Mouse (Mus musculus): ENCODE data around the gene Elavl1. TPM values are rescaled to one million over a fixed set of nuclear protein-coding genes. Genes with fewer than 3 reads are reported as not detected.

Gene Elavl1
- polyA plus RNA-seq, 1 experiment from 2014 or later, result 80.1 TPM

DNA sequence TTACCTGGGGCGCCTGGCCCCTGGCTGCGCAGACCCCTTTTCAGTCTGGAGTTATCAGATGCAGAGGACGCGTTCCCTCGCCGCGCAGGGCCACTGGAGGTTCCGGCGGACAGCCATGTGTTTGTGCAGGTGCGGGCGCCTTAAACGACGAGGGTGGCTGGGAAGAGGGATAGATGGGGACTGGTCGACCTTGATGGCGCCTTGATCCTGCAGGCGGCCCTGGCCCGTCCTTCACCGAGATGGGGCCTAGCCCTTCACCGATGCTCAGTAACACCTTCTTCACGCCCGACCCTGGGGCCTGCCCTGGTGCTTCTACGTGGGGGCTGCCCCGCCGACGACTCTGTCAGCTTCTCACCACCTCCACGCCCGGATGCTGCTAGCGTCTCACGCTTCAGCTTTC, 76.0 kb downstream of the Elavl1 start:
- WGBS (ENCODE audit: insufficient replicate concordance), result 55% methylated on average over 29 of the region's 29 CpGs
- Histone ChIP-seq H3K4me1 (ENCODE audit: control insufficient read depth, low read depth, low read length) (peaks cover 18% of the 10 kb centered on the region), H3K9ac (ENCODE audit: low read depth, low read length) (no peak overlapping the region), H3K4me2 (ENCODE audit: low read depth, low read length) (no peak overlapping the region), H3K9me3 (replicated peaks; ENCODE audit: control insufficient read depth, low read length) (no peaks in the 10 kb centered on the region), H3K27me3 (ENCODE audit: control insufficient read depth, insufficient read depth, low read depth, low read length) (no peaks in the 10 kb centered on the region), H3K36me3 (ENCODE audit: control insufficient read depth, insufficient read depth) (peaks cover 13% of the 10 kb centered on the region), H3K4me3 (ENCODE audit: low read depth, low read length) (no peak overlapping the region), H3K27ac (ENCODE audit: low read length) (no peak overlapping the region)
- no peak for ATAC-seq (ENCODE audit: low read depth)

- Histone ChIP-seq H3K27me3 (ENCODE audit: control insufficient read depth, insufficient read depth, low read depth, low read length) (no peaks in the 10 kb centered on the region), H3K4me1 (ENCODE audit: control insufficient read depth, low read depth, low read length) (peaks cover 12% of the 10 kb centered on the region), H3K9ac (ENCODE audit: low read depth, low read length) (no peak within 1 kb of the TSS), H3K4me2 (ENCODE audit: low read depth, low read length) (no peak within 1 kb of the TSS), H3K27ac (ENCODE audit: low read length) (no peak within 1 kb of the TSS), H3K4me3 (ENCODE audit: low read depth, low read length) (no peak within 1 kb of the TSS), H3K9me3 (replicated peaks; ENCODE audit: control insufficient read depth, low read length) (no peaks in the 10 kb centered on the region), H3K36me3 (ENCODE audit: control insufficient read depth, insufficient read depth) (peaks cover 19% of the 10 kb centered on the region)
- WGBS (ENCODE audit: insufficient replicate concordance), result 80% methylated on average over 15 of the region's 15 CpGs
- no peak for ATAC-seq (ENCODE audit: low read depth)
These were observed 77.2 kb downstream of the Elavl1 start, which contains the start of gene Tgfbr3l for GRCm38 (mm10) chr8:4247951-4248540. Gene Tgfbr3l (plus strand): TSS chr8:4248214.

- 0 out of 2 replicates have a peak, but pooled peaks have one; percentile 23 for ATAC-seq (ENCODE audit: low read depth)
- no peak overlapping the region for H3K27ac ChIP-seq (ENCODE audit: low read length)
- H3K9ac ChIP-seq (ENCODE audit: low read depth, low read length), result no peak overlapping the region
- no peak overlapping the region for H3K4me2 ChIP-seq (ENCODE audit: low read depth, low read length)
- H3K36me3 ChIP-seq (ENCODE audit: control insufficient read depth, insufficient read depth), result peaks cover 20% of the 10 kb centered on the region
- H3K27me3 ChIP-seq (ENCODE audit: control insufficient read depth, insufficient read depth, low read depth, low read length), result no peaks in the 10 kb centered on the region
- no peaks in the 10 kb centered on the region for H3K9me3 ChIP-seq (replicated peaks; ENCODE audit: control insufficient read depth, low read length)
- H3K4me1 ChIP-seq (ENCODE audit: control insufficient read depth, low read depth, low read length), result peaks cover 7% of the 10 kb centered on the region
- no peak overlapping the region for H3K4me3 ChIP-seq (ENCODE audit: low read depth, low read length)
- WGBS (ENCODE audit: insufficient replicate concordance), result 62% methylated on average over 8 of the region's 8 CpGs
These were observed 78.0 kb downstream of the Elavl1 start for GRCm38 (mm10) chr8:4247241-4247640.

- H3K9ac ChIP-seq (ENCODE audit: low read depth, low read length), result no peak overlapping the region
- H3K27me3 ChIP-seq (ENCODE audit: control insufficient read depth, insufficient read depth, low read depth, low read length), result no peaks in the 10 kb centered on the region
- WGBS (ENCODE audit: insufficient replicate concordance), result 78% methylated on average over 13 of the region's 13 CpGs
- H3K4me1 ChIP-seq (ENCODE audit: control insufficient read depth, low read depth, low read length), result peaks cover 8% of the 10 kb centered on the region
- no peaks in the 10 kb centered on the region for H3K9me3 ChIP-seq (replicated peaks; ENCODE audit: control insufficient read depth, low read length)
- H3K27ac ChIP-seq (ENCODE audit: low read length), result no peak overlapping the region
- no peak overlapping the region for H3K4me3 ChIP-seq (ENCODE audit: low read depth, low read length)
- H3K4me2 ChIP-seq (ENCODE audit: low read depth, low read length), result no peak overlapping the region
- ATAC-seq (ENCODE audit: low read depth), result no peak
- H3K36me3 ChIP-seq (ENCODE audit: control insufficient read depth, insufficient read depth), result peaks cover 20% of the 10 kb centered on the region
These were observed 79.5 kb downstream of the Elavl1 start for GRCm38 (mm10) chr8:4245737-4246136.

DNA sequence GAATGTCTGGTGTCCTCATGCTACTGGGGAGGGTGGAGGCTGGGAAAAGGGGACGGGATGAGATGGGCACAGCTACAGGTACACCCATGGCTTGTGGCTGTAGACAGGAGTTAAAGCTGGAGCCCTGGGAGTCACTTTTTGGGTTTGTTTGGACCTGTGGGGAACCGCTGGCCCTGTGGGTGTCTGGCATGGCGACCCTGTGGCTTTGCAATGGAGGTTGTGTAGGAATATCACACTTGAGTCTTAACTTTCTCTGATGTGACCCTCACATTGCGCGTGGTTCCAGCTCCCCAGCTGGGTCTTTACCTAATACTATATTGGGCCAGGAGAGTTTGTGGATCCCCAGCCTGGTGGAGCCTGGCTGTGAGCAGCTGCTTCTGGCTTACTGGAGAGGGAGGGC, 80.2 kb downstream of the Elavl1 start:
- 87% methylated on average over 5 of the region's 5 CpGs for WGBS (ENCODE audit: insufficient replicate concordance)
- no peaks in the 10 kb centered on the region for H3K9me3 ChIP-seq (replicated peaks; ENCODE audit: control insufficient read depth, low read length)
- no peak overlapping the region for H3K27ac ChIP-seq (ENCODE audit: low read length)
- ATAC-seq (ENCODE audit: low read depth), result no peak
- H3K36me3 ChIP-seq (ENCODE audit: control insufficient read depth, insufficient read depth), result peaks cover 20% of the 10 kb centered on the region
- peaks cover 11% of the 10 kb centered on the region for H3K4me1 ChIP-seq (ENCODE audit: control insufficient read depth, low read depth, low read length)
- no peak overlapping the region for H3K9ac ChIP-seq (ENCODE audit: low read depth, low read length)
- H3K27me3 ChIP-seq (ENCODE audit: control insufficient read depth, insufficient read depth, low read depth, low read length), result no peaks in the 10 kb centered on the region
- H3K4me2 ChIP-seq (ENCODE audit: low read depth, low read length), result no peak overlapping the region
- no peak overlapping the region for H3K4me3 ChIP-seq (ENCODE audit: low read depth, low read length)

DNA sequence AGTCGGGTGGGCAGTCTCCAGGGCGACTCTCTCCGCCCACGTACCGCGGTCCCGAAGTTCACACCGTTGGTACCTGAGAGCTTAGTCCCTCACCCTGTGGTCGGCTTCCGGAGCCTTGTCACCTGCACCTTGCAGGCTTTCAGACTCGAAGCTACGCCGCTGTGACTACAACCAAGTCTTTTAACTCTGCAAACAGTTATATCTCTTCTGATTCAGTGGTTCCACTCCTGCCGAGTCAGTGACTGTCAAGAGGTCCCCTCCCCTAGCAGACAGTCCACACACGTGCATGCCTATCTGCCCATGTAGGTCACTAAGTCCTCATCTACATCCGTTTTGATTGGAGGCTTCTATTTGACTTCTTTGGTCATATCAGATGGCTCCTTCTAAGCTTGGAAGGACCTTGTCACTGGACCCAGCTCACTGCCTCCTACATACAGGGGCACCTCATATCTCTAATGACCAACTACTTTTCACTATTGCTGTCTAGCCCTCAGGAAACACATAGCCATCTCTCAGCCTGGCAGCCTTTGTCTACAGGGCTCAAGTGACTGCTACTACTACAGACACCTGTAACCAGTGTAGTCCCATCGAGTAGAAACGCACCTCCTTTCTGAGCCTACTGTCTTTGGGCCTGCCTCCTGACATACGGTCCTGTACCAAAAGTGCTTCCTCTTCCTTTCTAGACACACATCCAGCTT, 85.9 kb downstream of the Elavl1 start:
- Histone ChIP-seq H3K9me3 (replicated peaks; ENCODE audit: control insufficient read depth, low read length) (no peaks in the 10 kb centered on the region), H3K27ac (ENCODE audit: low read length) (peak overlapping the region; percentile 95), H3K27me3 (ENCODE audit: control insufficient read depth, insufficient read depth, low read depth, low read length) (no peaks in the 10 kb centered on the region), H3K36me3 (ENCODE audit: control insufficient read depth, insufficient read depth) (peaks cover 7% of the 10 kb centered on the region), H3K4me1 (ENCODE audit: control insufficient read depth, low read depth, low read length) (peaks cover 29% of the 10 kb centered on the region), H3K4me2 (ENCODE audit: low read depth, low read length) (peak overlapping the region; percentile 94), H3K4me3 (ENCODE audit: low read depth, low read length) (peak overlapping the region; percentile 82), H3K9ac (ENCODE audit: low read depth, low read length) (peak overlapping the region; percentile 83)
- 6% methylated on average over 19 of the region's 19 CpGs for whole genome bisulfite sequencing (ENCODE audit: insufficient replicate concordance)
- peak; percentile 23 for ATAC-seq (ENCODE audit: low read depth)

GRCm38 (mm10) chr8:4238434-4239192, 86.6 kb downstream of the Elavl1 start, which contains the start of the genes Map2k7 and Gm49320:
Gene Map2k7 (plus strand): TSS chr8:4238740.
Gene Gm49320 (plus strand): TSS chr8:4238865.
- peaks cover 4% of the 10 kb centered on the region for H3K36me3 ChIP-seq (ENCODE audit: control insufficient read depth, insufficient read depth)
- peak within 1 kb of the TSS; percentile 83 for H3K9ac ChIP-seq (ENCODE audit: low read depth, low read length)
- peak within 1 kb of the TSS; percentile 95 for H3K27ac ChIP-seq (ENCODE audit: low read length)
- H3K9me3 ChIP-seq (replicated peaks; ENCODE audit: control insufficient read depth, low read length), result no peaks in the 10 kb centered on the region
- peak within 1 kb of the TSS; percentile 82 for H3K4me3 ChIP-seq (ENCODE audit: low read depth, low read length)
- peak within 1 kb of the TSS; percentile 94 for H3K4me2 ChIP-seq (ENCODE audit: low read depth, low read length)
- under 1% methylated on average over 58 of the region's 71 CpGs for WGBS (ENCODE audit: insufficient replicate concordance)
- ATAC-seq (ENCODE audit: low read depth), result peak; percentile 92
- no peaks in the 10 kb centered on the region for H3K27me3 ChIP-seq (ENCODE audit: control insufficient read depth, insufficient read depth, low read depth, low read length)
- H3K4me1 ChIP-seq (ENCODE audit: control insufficient read depth, low read depth, low read length), result peaks cover 29% of the 10 kb centered on the region

DNA sequence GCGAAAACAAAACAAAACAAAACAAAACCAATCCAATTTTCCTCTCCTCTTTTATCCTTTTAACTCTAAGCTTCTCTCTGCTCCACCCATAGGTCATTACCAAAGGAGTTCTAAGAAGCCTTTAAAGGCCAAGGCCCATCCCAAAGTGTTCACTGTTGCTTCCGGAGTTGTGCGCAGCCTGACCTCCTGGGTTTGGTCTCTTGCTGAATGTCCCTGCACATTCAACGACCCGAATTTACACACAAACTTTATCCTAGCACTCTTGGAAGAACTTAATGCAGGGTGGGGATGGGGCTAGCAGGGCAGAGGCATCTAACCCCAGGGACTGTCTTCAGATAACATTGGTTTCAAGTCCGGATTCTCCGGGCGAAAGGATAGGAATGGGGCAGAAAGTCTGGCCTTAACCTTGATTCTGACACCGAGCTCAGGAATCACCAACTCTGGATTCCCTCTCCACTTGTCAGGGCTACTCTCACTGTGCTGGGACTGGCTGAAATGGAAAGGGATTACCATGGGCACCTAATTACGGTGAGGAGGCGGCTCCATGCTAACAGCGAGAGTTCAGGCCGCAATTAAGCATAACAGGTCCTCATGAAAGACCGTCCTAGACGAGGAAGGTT, 87.3 kb downstream of the Elavl1 start:
- H3K4me1 ChIP-seq (ENCODE audit: control insufficient read depth, low read depth, low read length), result peaks cover 29% of the 10 kb centered on the region
- no peak for ATAC-seq (ENCODE audit: low read depth)
- peak overlapping the region; percentile 94 for H3K4me2 ChIP-seq (ENCODE audit: low read depth, low read length)
- no peaks in the 10 kb centered on the region for H3K9me3 ChIP-seq (replicated peaks; ENCODE audit: control insufficient read depth, low read length)
- 18% methylated on average over 15 of the region's 15 CpGs for WGBS (ENCODE audit: insufficient replicate concordance)
- H3K9ac ChIP-seq (ENCODE audit: low read depth, low read length), result peak overlapping the region; percentile 83
- H3K27me3 ChIP-seq (ENCODE audit: control insufficient read depth, insufficient read depth, low read depth, low read length), result no peaks in the 10 kb centered on the region
- H3K27ac ChIP-seq (ENCODE audit: low read length), result peak overlapping the region; percentile 95
- H3K36me3 ChIP-seq (ENCODE audit: control insufficient read depth, insufficient read depth), result no peaks in the 10 kb centered on the region
- H3K4me3 ChIP-seq (ENCODE audit: low read depth, low read length), result peak overlapping the region; percentile 82

All from liver, embryonic 16.5 days (tissue).